In genomic region chr7:65881290-65881688, GRCm38 (mm10) we compare ENCODE assay signal across 7 mouse cellular contexts. TPM values are rescaled to one million over a fixed set of nuclear protein-coding genes. Genes with fewer than 3 reads are reported as not detected.
DNase-seq lines count a peak whose midpoint lies in the region; ATAC-seq lines count a peak whose summit lies in the region.

No protein-coding gene starts in this region.

- DNase-seq in left cerebral cortex, postnatal 4 days, result peak; percentile 65
- no peak for DNase-seq in left cerebral cortex, postnatal 25 days (ENCODE audit: low spot score in 2 of 2)
- DNase-seq in heart, postnatal 10 days, result peak; percentile 42 to 48
- no peak for DNase-seq in adrenal gland, adult (ENCODE audit: inconsistent age in 2 of 2, low spot score in 1 of 2)
- no peak for DNase-seq in urinary bladder, adult 2 months (ENCODE audit: low spot score)

- peaks cover 22% of the 10 kb centered on the region for H3K4me1 ChIP-seq in embryonic facial prominence, embryonic 13.5 days
- peaks cover 17% of the 10 kb centered on the region for H3K4me1 ChIP-seq in neural tube, embryonic 15.5 days

- peak; percentile 65; the same call in 1 of the 2 replicates for ATAC-seq in embryonic facial prominence, embryonic 13.5 days (ENCODE audit: insufficient number of reproducible peaks, insufficient read depth, low FRiP score, low TSS enrichment, low read depth)
- ATAC-seq in neural tube, embryonic 15.5 days (ENCODE audit: low FRiP score), result no peak

- H3K4me3 ChIP-seq in embryonic facial prominence, embryonic 13.5 days, result peak overlapping the region; percentile 24
- no peak overlapping the region for H3K4me3 ChIP-seq in neural tube, embryonic 15.5 days (replicated peaks)

- intact Hi-C loops in left cerebral cortex, postnatal 4 days (cut with DNase I), result no loop called here
- intact Hi-C loops in left cerebral cortex, postnatal 25 days (cut with DNase I), result no loop called here
- intact Hi-C loops in heart, postnatal 10 days (cut with DNase I), result no loop called here

- 0 out of 2 replicates have a peak overlapping the region, but pooled peaks have one; percentile 16 for H3K9ac ChIP-seq in embryonic facial prominence, embryonic 13.5 days
- no peak overlapping the region for H3K9ac ChIP-seq in neural tube, embryonic 15.5 days (replicated peaks)

- peak overlapping the region; percentile 56 for H3K4me2 ChIP-seq in embryonic facial prominence, embryonic 13.5 days
- peak overlapping the region; percentile 43 for H3K4me2 ChIP-seq in neural tube, embryonic 15.5 days

- no peaks in the 10 kb centered on the region for H3K9me3 ChIP-seq in embryonic facial prominence, embryonic 13.5 days
- H3K9me3 ChIP-seq in neural tube, embryonic 15.5 days (replicated peaks), result no peaks in the 10 kb centered on the region

- no peaks in the 10 kb centered on the region for H3K27me3 ChIP-seq in embryonic facial prominence, embryonic 13.5 days
- H3K27me3 ChIP-seq in neural tube, embryonic 15.5 days (replicated peaks), result no peaks in the 10 kb centered on the region

- no peaks in the 10 kb centered on the region for H3K36me3 ChIP-seq in embryonic facial prominence, embryonic 13.5 days
- H3K36me3 ChIP-seq in neural tube, embryonic 15.5 days, result no peaks in the 10 kb centered on the region

- H3K27ac ChIP-seq in embryonic facial prominence, embryonic 13.5 days, result peak overlapping the region; percentile 44
- no peak overlapping the region for H3K27ac ChIP-seq in neural tube, embryonic 15.5 days (replicated peaks)

- WGBS in embryonic facial prominence, embryonic 13.5 days, result 15% methylated on average over 12 of the region's 12 CpGs
- WGBS in neural tube, embryonic 15.5 days, result 16% methylated on average over 12 of the region's 12 CpGs

RNA-seq across cellular contexts. Expression of gene Pcsk6, which starts 19.8 kb away (rescaled TPM):
- 10 to 100 TPM; 15.3 to 15.7 TPM for total RNA-seq in left cerebral cortex, postnatal 4 days (2021)
- total RNA-seq in left cerebral cortex, postnatal 25 days (2021), result 1 to 10 TPM; 8.5 to 8.7 TPM
- polyA plus RNA-seq in embryonic facial prominence, embryonic 13.5 days (2015; fragmentation: Nextera tagmentation; extraction: Ambion mirVana), result 6.2 and 7.4 TPM in 2 replicates
- 10 to 100 TPM; 75.5 to 83.3 TPM for total RNA-seq in heart, postnatal 10 days (2021)
- polyA plus RNA-seq in neural tube, embryonic 15.5 days (2015; fragmentation: Nextera tagmentation; extraction: Ambion mirVana), result 1.4 and 1.5 TPM in 2 replicates
- polyA plus RNA-seq in urinary bladder, adult 2 months (2012; rRNA removed), result 5.7 and 6.5 TPM in 2 replicates

Comparison
In these comparisons a context has a peak if more than half of its experiments do, and no peak if none do; other contexts are left out.
1. DNase-seq: peak in left cerebral cortex, postnatal 4 days (single experiment) and heart, postnatal 10 days (2 of 2); none in left cerebral cortex, postnatal 25 days (0 of 2), adrenal gland, adult (0 of 2) and urinary bladder, adult 2 months (single experiment).
2. RNA of gene Pcsk6, which starts 19.8 kb away (total RNA-seq): 75.5 to 83.3 TPM in heart, postnatal 10 days; 15.3 to 15.7 TPM in left cerebral cortex, postnatal 4 days and 8.5 to 8.7 TPM in left cerebral cortex, postnatal 25 days; every median in the first group is over 4 times any median in the second.